Mouse (Mus musculus) heart, adult 2 months (tissue): ENCODE measurements at regions not wholly inside any gene's neighbourhood (a gene's known extent, or its start where the extent isn't known, plus 50 kb on each side); places are given as distances from the start of the nearest gene placed in this dataset.

Experiments used
- CTCF ChIP-seq: fragments of 200-600 bp; IDR thresholded peaks from 2 replicates; pipeline ENCODE4 v1.8.1; 2022; ENCODE audit warnings: antibody characterized with exemption, mild to moderate bottlenecking, moderate library complexity
- EP300 ChIP-seq: fragments of 200-500 bp; IDR thresholded peaks from 2 replicates; pipeline ENCODE4 v1.6.1; 2011; ENCODE audit warnings: low read depth, low read length, control low read depth; ENCODE audit not compliant: insufficient read depth
- POLR2A ChIP-seq: fragments of 200-500 bp; IDR thresholded peaks from 2 replicates; pipeline ENCODE4 v1.6.1; 2011; ENCODE audit warnings: mild to moderate bottlenecking, low read depth, low read length, control low read depth; ENCODE audit not compliant: insufficient read depth

- TF ChIP-seq POLR2A = no peak
- TF ChIP-seq CTCF = no peak
- TF ChIP-seq EP300 = no peak
Observed at GRCm38 (mm10) chr3:143034588-143034987, 152.8 kb upstream of the Pkn2 start.
